Mouse (Mus musculus): Measurements from ENCODE around the gene Olfr316.
"Not testable (repeated sequence)": the region's sequence is repeated elsewhere in the genome, so short reads cannot be mapped to it uniquely, and the experiment has no call there.

The Olfr316 gene

GRCm38 (mm10) chr11:58752434-58752833 is at the start of gene Olfr316:
Gene Olfr316, plus strand, starts transcription at chr11:58752734.
- Histone ChIP-seq H3K36me3 (ENCODE audit: control insufficient read depth, insufficient read depth, low read length, poor library complexity, severe bottlenecking) (no peaks in the 10 kb centered on the region), H3K27me3 (ENCODE audit: control insufficient read depth, insufficient read depth, low read length, poor library complexity, severe bottlenecking) (no peaks in the 10 kb centered on the region)
- no peak for DNase-seq (ENCODE audit: low read depth, low spot score)

GRCm38 (mm10) chr11:58709086-58709485 is 43.4 kb upstream of the Olfr316 start:
- DNase-seq (ENCODE audit: low read depth, low spot score), result no peak
- no peaks in the 10 kb centered on the region for H3K36me3 ChIP-seq (ENCODE audit: control insufficient read depth, insufficient read depth, low read length, poor library complexity, severe bottlenecking)
- no peaks in the 10 kb centered on the region for H3K27me3 ChIP-seq (ENCODE audit: control insufficient read depth, insufficient read depth, low read length, poor library complexity, severe bottlenecking)

GRCm38 (mm10) chr11:58717723-58718122 is 34.8 kb upstream of the Olfr316 start:
- DNase-seq (ENCODE audit: low read depth, low spot score); H3K27me3 ChIP-seq (ENCODE audit: control insufficient read depth, insufficient read depth, low read length, poor library complexity, severe bottlenecking); H3K36me3 ChIP-seq (ENCODE audit: control insufficient read depth, insufficient read depth, low read length, poor library complexity, severe bottlenecking): not testable (repeated sequence)

GRCm38 (mm10) chr11:58719701-58720100 is 32.8 kb upstream of the Olfr316 start:
- no peak for DNase-seq (ENCODE audit: low read depth, low spot score)
- no peaks in the 10 kb centered on the region for H3K27me3 ChIP-seq (ENCODE audit: control insufficient read depth, insufficient read depth, low read length, poor library complexity, severe bottlenecking)
- no peaks in the 10 kb centered on the region for H3K36me3 ChIP-seq (ENCODE audit: control insufficient read depth, insufficient read depth, low read length, poor library complexity, severe bottlenecking)

GRCm38 (mm10) chr11:58723914-58724313 is 28.6 kb upstream of the Olfr316 start, which contains the start of gene Olfr318:
Gene Olfr318, minus strand, starts transcription at chr11:58724014.
- Histone ChIP-seq H3K36me3 (ENCODE audit: control insufficient read depth, insufficient read depth, low read length, poor library complexity, severe bottlenecking) (no peaks in the 10 kb centered on the region), H3K27me3 (ENCODE audit: control insufficient read depth, insufficient read depth, low read length, poor library complexity, severe bottlenecking) (no peaks in the 10 kb centered on the region)
- no peak for DNase-seq (ENCODE audit: low read depth, low spot score)

- H3K36me3 ChIP-seq (ENCODE audit: control insufficient read depth, insufficient read depth, low read length, poor library complexity, severe bottlenecking); H3K27me3 ChIP-seq (ENCODE audit: control insufficient read depth, insufficient read depth, low read length, poor library complexity, severe bottlenecking); DNase-seq (ENCODE audit: low read depth, low spot score): not testable (repeated sequence)
These were observed 24.5 kb upstream of the Olfr316 start for GRCm38 (mm10) chr11:58727896-58728650.

GRCm38 (mm10) chr11:58733372-58733771 is 19.2 kb upstream of the Olfr316 start:
- H3K36me3 ChIP-seq (ENCODE audit: control insufficient read depth, insufficient read depth, low read length, poor library complexity, severe bottlenecking), result no peaks in the 10 kb centered on the region

GRCm38 (mm10) chr11:58738792-58739262 is 13.7 kb upstream of the Olfr316 start, which contains the start of gene Olfr317:
Gene Olfr317, minus strand, starts transcription at chr11:58739212.
- DNase-seq (ENCODE audit: low read depth, low spot score), result no peak
- no peaks in the 10 kb centered on the region for H3K27me3 ChIP-seq (ENCODE audit: control insufficient read depth, insufficient read depth, low read length, poor library complexity, severe bottlenecking)
- no peaks in the 10 kb centered on the region for H3K36me3 ChIP-seq (ENCODE audit: control insufficient read depth, insufficient read depth, low read length, poor library complexity, severe bottlenecking)

More at GRCm38 (mm10) chr11:58733372-58733771, 19.2 kb upstream of the Olfr316 start:
- no peak for DNase-seq (ENCODE audit: low read depth, low spot score)
- no peaks in the 10 kb centered on the region for H3K27me3 ChIP-seq (ENCODE audit: control insufficient read depth, insufficient read depth, low read length, poor library complexity, severe bottlenecking)

- not testable (repeated sequence) for H3K36me3 ChIP-seq (ENCODE audit: control insufficient read depth, insufficient read depth, low read length, poor library complexity, severe bottlenecking); DNase-seq (ENCODE audit: low read depth, low spot score); H3K27me3 ChIP-seq (ENCODE audit: control insufficient read depth, insufficient read depth, low read length, poor library complexity, severe bottlenecking)
These were observed 1.4 kb upstream of the Olfr316 start for GRCm38 (mm10) chr11:58751096-58751495.

- no peak for DNase-seq (ENCODE audit: low read depth, low spot score)
These were observed 20.4 kb downstream of the Olfr316 start, which contains the start of gene Olfr315 for GRCm38 (mm10) chr11:58772888-58773287. Gene Olfr315, plus strand, starts transcription at chr11:58773188.

GRCm38 (mm10) chr11:58782480-58783089 is 30.1 kb downstream of the Olfr316 start, which contains the start of gene Olfr314:
Gene Olfr314, plus strand, starts transcription at chr11:58782952.
- Histone ChIP-seq H3K27me3 (ENCODE audit: control insufficient read depth, insufficient read depth, low read length, poor library complexity, severe bottlenecking) (no peaks in the 10 kb centered on the region), H3K36me3 (ENCODE audit: control insufficient read depth, insufficient read depth, low read length, poor library complexity, severe bottlenecking) (no peaks in the 10 kb centered on the region)
- no peak for DNase-seq (ENCODE audit: low read depth, low spot score)

More at GRCm38 (mm10) chr11:58772888-58773287, 20.4 kb downstream of the Olfr316 start, which contains the start of gene Olfr315:
- no peaks in the 10 kb centered on the region for H3K36me3 ChIP-seq (ENCODE audit: control insufficient read depth, insufficient read depth, low read length, poor library complexity, severe bottlenecking)
- H3K27me3 ChIP-seq (ENCODE audit: control insufficient read depth, insufficient read depth, low read length, poor library complexity, severe bottlenecking), result no peaks in the 10 kb centered on the region

- H3K36me3 ChIP-seq (ENCODE audit: control insufficient read depth, insufficient read depth, low read length, poor library complexity, severe bottlenecking), result no peaks in the 10 kb centered on the region
- no peaks in the 10 kb centered on the region for H3K27me3 ChIP-seq (ENCODE audit: control insufficient read depth, insufficient read depth, low read length, poor library complexity, severe bottlenecking)
- no peak for DNase-seq (ENCODE audit: low read depth, low spot score)
These were observed 31.6 kb downstream of the Olfr316 start for GRCm38 (mm10) chr11:58784182-58784581.

GRCm38 (mm10) chr11:58787651-58788050 is 35.1 kb downstream of the Olfr316 start:
- peak; percentile 41 for DNase-seq (ENCODE audit: low read depth, low spot score)
- no peaks in the 10 kb centered on the region for H3K27me3 ChIP-seq (ENCODE audit: control insufficient read depth, insufficient read depth, low read length, poor library complexity, severe bottlenecking)

GRCm38 (mm10) chr11:58788346-58788745 is 35.8 kb downstream of the Olfr316 start:
- DNase-seq (ENCODE audit: low read depth, low spot score), result peak; percentile 43
- H3K27me3 ChIP-seq (ENCODE audit: control insufficient read depth, insufficient read depth, low read length, poor library complexity, severe bottlenecking), result no peaks in the 10 kb centered on the region
- H3K36me3 ChIP-seq (ENCODE audit: control insufficient read depth, insufficient read depth, low read length, poor library complexity, severe bottlenecking), result no peaks in the 10 kb centered on the region

More at GRCm38 (mm10) chr11:58787651-58788050, 35.1 kb downstream of the Olfr316 start:
- no peaks in the 10 kb centered on the region for H3K36me3 ChIP-seq (ENCODE audit: control insufficient read depth, insufficient read depth, low read length, poor library complexity, severe bottlenecking)

GRCm38 (mm10) chr11:58789532-58789931 is 37.0 kb downstream of the Olfr316 start:
- peak; percentile 66 for DNase-seq (ENCODE audit: low read depth, low spot score)
- Histone ChIP-seq H3K36me3 (ENCODE audit: control insufficient read depth, insufficient read depth, low read length, poor library complexity, severe bottlenecking) (no peaks in the 10 kb centered on the region), H3K27me3 (ENCODE audit: control insufficient read depth, insufficient read depth, low read length, poor library complexity, severe bottlenecking) (no peaks in the 10 kb centered on the region)
